Mouse (Mus musculus) lung, adult 2 months (tissue): ENCODE results near the gene Trmu. TPM values are rescaled to one million over a fixed set of nuclear protein-coding genes. Genes with fewer than 3 reads are reported as not detected.

Experiments
- DNase-seq: peaks from one replicate; pipeline ENCODE4 v3.0.0; 2022
- H3K4me1 ChIP-seq: fragments of 200-500 bp; 2 replicates; pipeline ENCODE4 v1.6.1; 2011; ENCODE audit warnings: low read length; ENCODE audit not compliant: control insufficient read depth, insufficient read depth
- H3K4me3 ChIP-seq: fragments of 200-500 bp; replicated peaks from 2 replicates; pipeline ENCODE3; 2011; ENCODE audit warnings: low read depth, mild to moderate bottlenecking, control low read depth, low read length; ENCODE audit errors: extremely low read depth
- CTCF ChIP-seq: fragments of 200-500 bp; IDR thresholded peaks from 2 replicates; pipeline ENCODE4 v1.5.1; 2011; ENCODE audit warnings: mild to moderate bottlenecking, low read length, control low read depth; ENCODE audit not compliant: insufficient read depth
- POLR2A ChIP-seq: fragments of 200-500 bp; IDR thresholded peaks from 2 replicates; pipeline ENCODE4 v1.6.1; 2011; ENCODE audit warnings: low read depth, mild to moderate bottlenecking, control low read depth, low read length, borderline replicate concordance; ENCODE audit errors: extremely low read depth
- WGBS: fragments of 180-500 bp; shearing (Covaris S2); methylation state at CpG from one replicate; pipeline ENCODE4 v1.1.7; 2018; 5-methylcytosine and 5-hydroxymethylcytosine counted together
- polyA plus RNA-seq: library from polyadenylated mRNA; depleted of rRNA; stranded (reverse); fragments of >200 nt; gene quantifications from 2 replicates; pipeline ENCODE4 v1.2.3, GENCODE M21; 2012

The Trmu gene
- polyA plus RNA-seq, 1 experiment = 43.9 TPM

DNA sequence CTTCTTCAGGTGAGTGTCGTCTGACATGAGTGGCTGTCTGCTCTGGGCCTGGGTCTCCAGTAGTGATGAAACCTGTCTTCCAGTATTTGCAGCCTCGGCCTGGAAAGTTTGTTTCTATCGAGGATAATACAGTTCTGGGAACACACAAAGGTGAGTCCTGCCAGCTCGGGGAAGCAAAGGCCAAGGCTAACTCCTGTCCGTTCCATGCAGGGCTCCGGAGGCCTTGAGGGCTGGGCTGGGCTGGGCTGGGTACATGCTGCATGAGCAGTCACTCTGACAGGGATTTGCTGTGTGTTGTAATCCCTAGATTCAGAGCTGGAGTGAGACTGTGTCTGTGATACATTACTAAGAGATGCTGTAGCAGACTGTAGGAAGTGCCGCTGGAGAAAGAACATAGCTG lies 14.8 kb downstream of the Trmu start:
- WGBS = 83% methylated on average over 7 of the region's 7 CpGs
- Histone ChIP-seq H3K4me1 (no peaks in the 10 kb centered on the region), H3K4me3 (no peak overlapping the region)
- no peak for DNase-seq
- TF ChIP-seq CTCF (no peak), POLR2A (no peak)

DNA sequence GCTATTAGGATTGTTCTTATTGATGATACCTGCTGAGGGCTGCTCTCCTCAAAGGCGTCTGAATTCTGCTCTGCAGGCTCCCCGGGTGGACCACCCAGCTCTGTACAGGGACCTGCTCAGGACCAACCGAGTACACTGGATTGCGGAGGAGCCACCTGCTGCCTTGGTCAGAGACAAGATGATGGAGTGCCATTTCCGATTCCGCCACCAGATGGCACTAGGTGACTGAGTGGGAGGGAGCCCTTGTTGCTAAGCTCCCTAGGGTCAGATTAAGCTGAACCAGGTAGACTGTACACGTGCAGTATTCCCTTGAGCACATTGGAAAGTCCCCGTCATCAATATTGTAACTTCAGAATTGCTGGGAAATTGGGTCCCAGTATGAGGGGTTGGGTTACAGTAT lies 17.2 kb downstream of the Trmu start:
- 21% methylated on average over 8 of the region's 8 CpGs for WGBS
- no peaks in the 10 kb centered on the region for H3K4me1 ChIP-seq
- TF ChIP-seq POLR2A (no peak), CTCF (peak; percentile 98)
- DNase-seq = peak; percentile 82
- no peak overlapping the region for H3K4me3 ChIP-seq

DNA sequence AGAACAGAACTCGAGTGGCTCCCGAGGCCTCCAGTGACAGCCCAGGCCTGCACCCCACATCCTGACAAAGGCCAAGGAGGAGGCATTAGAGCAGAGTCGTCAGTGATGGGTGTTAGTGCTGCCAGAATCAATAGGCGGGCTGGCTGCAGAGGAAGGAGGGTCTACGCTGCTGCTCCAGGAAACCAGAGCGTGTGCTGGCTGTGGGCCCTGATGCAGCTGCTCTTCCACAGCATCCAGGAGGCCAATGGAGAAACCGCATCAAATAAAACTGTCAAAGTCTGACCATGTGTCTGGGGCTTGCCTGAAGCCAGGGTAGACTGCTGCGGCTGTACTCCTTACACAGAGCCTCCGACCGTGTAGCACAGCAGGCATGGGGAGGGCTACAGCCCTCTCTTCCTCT lies 18.0 kb downstream of the Trmu start:
- TF ChIP-seq CTCF (no peak), POLR2A (no peak)
- 78% methylated on average over 10 of the region's 10 CpGs for WGBS
- no peaks in the 10 kb centered on the region for H3K4me1 ChIP-seq
- no peak for DNase-seq
- no peak overlapping the region for H3K4me3 ChIP-seq

DNA sequence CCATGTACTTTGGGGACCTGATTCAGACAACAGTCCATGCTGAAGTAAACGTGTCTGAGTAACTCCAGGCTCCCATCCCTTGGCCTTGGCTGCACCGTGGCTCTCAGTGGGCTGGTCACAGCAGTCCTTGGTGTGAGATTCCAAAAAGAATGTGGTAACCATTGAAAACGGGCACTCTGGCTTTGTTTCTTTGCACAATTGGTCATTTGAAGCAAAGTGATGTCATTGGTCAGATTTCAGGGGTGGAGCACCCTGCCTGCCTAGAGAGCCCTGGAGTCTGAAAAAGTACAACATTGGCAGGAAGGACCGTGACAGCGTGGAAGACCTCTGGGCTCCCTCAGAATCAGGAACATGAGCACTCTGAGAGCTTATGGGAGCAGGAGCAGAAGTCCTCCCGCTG lies 20.3 kb downstream of the Trmu start:
- TF ChIP-seq POLR2A = no peak
- TF ChIP-seq CTCF = no peak
- no peak for DNase-seq
- no peaks in the 10 kb centered on the region for H3K4me1 ChIP-seq
- WGBS = 50% methylated on average over 5 of the region's 6 CpGs
- no peak overlapping the region for H3K4me3 ChIP-seq

DNA sequence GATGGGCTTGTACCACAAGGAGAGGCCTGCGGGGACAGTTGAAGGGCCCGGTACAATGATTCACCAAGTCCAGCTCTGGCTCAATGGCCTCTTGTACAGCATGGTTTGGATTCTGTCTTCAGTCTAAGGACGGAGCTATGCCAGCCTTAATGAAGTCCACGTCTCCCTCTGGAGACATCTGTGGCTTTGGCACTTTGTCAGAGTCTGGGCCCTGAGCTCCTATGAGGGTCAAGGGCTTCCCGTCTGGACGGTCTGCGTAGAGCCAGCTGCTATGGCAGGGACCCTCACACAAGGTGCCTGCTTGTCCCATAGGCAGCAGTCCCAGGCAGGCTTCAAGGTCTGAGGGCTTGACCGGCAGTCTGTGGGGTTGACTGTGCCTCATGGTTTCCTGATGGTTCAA lies 21.2 kb downstream of the Trmu start:
- 84% methylated on average over 8 of the region's 8 CpGs for WGBS
- no peak overlapping the region for H3K4me3 ChIP-seq
- no peak for DNase-seq
- TF ChIP-seq POLR2A (no peak), CTCF (no peak)
- no peaks in the 10 kb centered on the region for H3K4me1 ChIP-seq

DNA sequence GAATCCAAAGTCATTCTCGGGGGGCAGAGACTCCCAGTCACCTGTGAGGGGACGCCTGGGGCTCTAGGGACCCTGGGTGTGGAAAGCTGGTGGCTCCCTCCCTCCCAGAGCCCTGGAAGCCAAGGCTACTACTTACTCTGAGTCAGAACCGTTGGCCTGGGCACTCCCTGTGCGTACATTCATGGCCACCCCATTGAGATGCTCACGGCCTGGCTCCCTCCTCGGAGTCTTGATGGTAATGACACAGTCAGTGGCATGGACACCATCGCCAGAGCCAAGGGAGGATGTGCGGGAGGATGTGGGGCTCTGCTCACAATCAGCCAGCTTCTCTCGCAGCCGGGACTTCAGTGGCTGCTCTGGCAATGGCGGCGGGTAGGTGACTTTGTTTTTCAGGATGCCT lies 21.7 kb downstream of the Trmu start:
- TF ChIP-seq CTCF (no peak), POLR2A (no peak)
- DNase-seq = no peak
- H3K4me1 ChIP-seq = no peaks in the 10 kb centered on the region
- whole genome bisulfite sequencing = 77% methylated on average over 12 of the region's 12 CpGs
- H3K4me3 ChIP-seq = no peak overlapping the region

DNA sequence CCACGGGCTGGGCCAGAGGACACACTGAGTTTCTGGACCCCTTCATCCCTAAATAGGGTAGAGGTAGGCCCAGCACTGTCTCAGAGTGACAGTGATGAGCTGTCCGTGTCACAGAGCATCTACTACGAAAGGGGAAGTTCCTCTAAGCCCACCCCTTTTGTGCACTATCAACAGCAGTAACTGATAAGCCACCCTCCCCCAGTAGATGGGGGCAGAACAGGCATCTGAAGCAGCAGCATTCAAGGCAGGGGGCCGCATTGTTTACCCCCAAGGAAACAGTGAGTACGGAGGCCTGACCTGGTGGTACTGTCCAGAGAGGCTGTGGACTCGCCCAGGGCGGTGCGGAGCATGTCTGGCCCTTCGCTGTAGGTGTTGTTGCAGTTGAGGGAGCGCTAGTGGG lies 23.4 kb downstream of the Trmu start:
- 74% methylated on average over 10 of the region's 10 CpGs for WGBS
- no peak for TF ChIP-seq CTCF
- TF ChIP-seq POLR2A = no peak
- H3K4me1 ChIP-seq = no peaks in the 10 kb centered on the region
- DNase-seq = no peak
- H3K4me3 ChIP-seq = no peak overlapping the region

DNA sequence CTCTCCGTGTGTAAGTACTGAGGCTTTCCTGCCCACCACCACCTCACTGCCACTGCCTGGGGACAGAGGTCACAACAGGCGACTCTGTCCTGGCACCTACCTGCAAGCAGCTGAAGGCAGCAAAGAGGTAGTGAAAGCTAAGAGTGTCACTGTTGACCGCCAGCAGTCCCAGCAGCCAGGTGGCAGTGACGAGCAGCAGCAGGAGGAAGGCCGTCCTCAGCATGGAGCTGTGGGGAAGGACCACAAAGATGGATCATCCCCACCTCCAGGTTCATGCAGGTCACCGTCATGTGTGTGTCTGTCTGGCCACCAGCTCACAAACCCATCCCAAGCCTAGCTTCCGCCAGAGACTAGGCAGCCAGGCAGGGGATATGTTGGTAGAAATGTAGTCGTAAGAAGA lies 24.7 kb downstream of the Trmu start:
- DNase-seq = no peak

DNA sequence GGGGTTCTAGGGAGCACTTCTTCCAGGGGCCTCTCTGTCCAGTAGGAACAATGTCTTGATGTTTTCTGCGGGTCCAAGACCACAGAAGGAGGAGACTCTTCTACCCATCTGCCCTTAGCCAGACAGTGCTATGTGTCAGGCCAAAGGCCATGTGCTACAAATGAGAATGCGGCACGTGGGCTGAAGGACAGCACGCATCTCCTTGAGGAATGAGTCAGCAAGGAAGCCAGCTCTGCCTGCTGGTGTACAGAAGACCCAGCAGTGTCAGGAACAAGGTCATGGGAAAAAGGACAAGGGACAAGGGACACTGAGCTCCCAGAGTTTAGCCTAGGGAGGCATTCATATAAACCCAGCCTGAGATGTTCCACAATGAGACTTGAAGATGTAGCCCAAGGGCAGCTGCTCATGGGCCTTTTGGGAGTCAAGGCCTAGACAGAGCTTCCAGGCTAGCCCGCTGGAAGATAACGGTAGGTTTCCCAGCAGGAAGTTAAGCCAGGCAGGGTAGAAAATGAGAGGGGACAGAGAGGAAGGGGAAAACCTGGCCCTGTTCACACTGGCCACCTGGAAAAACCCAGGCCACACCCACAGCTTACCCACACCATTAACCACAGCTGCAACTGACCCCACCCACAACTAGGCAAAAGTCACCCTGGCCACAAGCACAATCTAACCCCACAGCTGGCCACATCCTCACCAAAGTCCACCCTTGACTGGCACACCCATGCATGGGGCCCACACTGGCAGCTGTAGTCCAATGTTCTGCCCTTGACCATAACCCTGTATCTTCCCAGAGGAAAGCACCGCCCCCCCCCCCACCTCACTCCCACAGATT lies 29.8 kb downstream of the Trmu start:
- H3K4me1 ChIP-seq = no peaks in the 10 kb centered on the region
- WGBS = 80% methylated on average over 7 of the region's 7 CpGs
- H3K4me3 ChIP-seq = no peak overlapping the region
- TF ChIP-seq CTCF (no peak), POLR2A (no peak)
- no peak for DNase-seq

More for the DNA sequence above, 24.7 kb downstream of the Trmu start:
- Histone ChIP-seq H3K4me1 (no peaks in the 10 kb centered on the region), H3K4me3 (no peak overlapping the region)
- TF ChIP-seq POLR2A (no peak), CTCF (peak; percentile 42; the same call in 1 of the 2 replicates)
- 62% methylated on average over 8 of the region's 8 CpGs for WGBS

DNA sequence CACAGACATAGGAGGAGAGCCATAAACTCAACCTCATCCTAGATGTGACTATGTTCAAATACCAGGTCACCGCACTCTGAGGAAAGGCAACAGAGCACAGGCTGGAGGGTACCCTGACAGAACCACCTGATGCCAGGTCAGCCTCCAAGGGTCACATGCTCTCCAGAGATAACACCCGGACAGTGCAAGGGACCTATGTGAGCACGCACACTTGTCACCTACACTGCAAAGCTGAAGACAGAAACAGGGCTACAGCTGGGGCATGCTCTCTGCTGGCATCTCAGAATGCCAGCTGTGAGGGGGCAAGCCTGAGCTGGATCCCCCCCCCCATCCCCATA lies 30.3 kb downstream of the Trmu start:
- no peak for TF ChIP-seq POLR2A
- no peak for TF ChIP-seq CTCF
- H3K4me3 ChIP-seq = no peak overlapping the region
- WGBS = 76% methylated on average over 3 of the region's 3 CpGs
- no peaks in the 10 kb centered on the region for H3K4me1 ChIP-seq
- no peak for DNase-seq

DNA sequence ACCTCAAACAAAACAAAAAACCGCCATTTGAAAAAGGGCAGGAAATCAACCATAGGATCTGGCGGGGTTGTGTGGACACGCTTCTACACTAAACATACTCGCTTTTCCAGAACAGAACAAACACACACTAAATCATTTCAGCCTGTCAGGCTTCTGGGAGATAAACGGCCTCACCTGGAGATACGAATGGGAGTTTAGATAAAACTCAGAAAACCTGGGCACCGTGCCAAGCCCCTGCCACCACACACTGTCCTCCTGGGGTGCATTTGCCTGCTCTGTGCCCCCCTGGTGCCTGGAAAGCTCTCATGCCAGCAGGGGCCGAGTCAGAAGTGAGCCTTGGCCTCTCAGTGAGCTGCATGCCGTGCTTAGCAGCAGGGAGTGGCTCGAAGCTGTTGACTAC lies 30.8 kb downstream of the Trmu start:
- no peak for TF ChIP-seq POLR2A
- no peak for TF ChIP-seq CTCF
- no peak for DNase-seq
- no peak overlapping the region for H3K4me3 ChIP-seq
- no peaks in the 10 kb centered on the region for H3K4me1 ChIP-seq
- WGBS = 29% methylated on average over 10 of the region's 10 CpGs

DNA sequence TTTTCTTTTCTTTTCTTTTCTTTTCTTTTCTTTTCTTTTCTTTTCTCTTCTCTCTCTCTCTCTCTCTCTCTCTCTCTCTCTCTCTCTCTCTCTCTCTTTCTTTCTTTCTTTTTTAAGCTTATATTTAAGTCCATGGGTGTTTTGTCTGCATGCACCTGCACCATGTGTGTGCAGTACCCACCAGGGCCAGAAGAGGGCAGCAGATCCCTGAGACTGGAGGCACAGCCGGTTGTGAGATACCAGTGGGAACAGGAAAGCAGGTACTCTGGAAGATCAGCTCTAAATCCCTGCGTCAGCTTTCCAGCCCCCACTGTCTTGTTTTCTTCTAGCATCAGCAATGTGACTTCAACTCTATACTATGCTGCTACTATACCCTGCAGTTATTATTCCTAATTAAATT lies 34.5 kb downstream of the Trmu start:
- peak; percentile 59 for DNase-seq
- WGBS = 29% methylated on average over 2 of the region's 2 CpGs
- no peak overlapping the region for H3K4me3 ChIP-seq
- H3K4me1 ChIP-seq = no peaks in the 10 kb centered on the region
- TF ChIP-seq POLR2A = no peak
- TF ChIP-seq CTCF = peak; percentile 77
